In genomic region chr11:56932766-56933165, GRCm38 (mm10) we compare ENCODE assay signal across 32 mouse cellular contexts.
"Had no signal": no experiment of that assay in that cellular context is flagged by ENCODE, and none has a peak within 500 bp of the region (broad histone marks: within the 10 kb centered on the region; RNA-seq: fewer than 3 reads in every experiment).

No protein-coding gene starts in this region.

- H3K4me2 ChIP-seq: limb, embryonic 12.5 days; limb, embryonic 13.5 days; limb, embryonic 15.5 days; liver, embryonic 11.5 days; liver, embryonic 12.5 days; liver, embryonic 13.5 days; liver, embryonic 15.5 days; lung, embryonic 14.5 days; lung, embryonic 15.5 days; midbrain, embryonic 11.5 days; midbrain, embryonic 12.5 days; midbrain, embryonic 13.5 days; midbrain, embryonic 15.5 days had no signal

- H3K36me3 ChIP-seq: limb, embryonic 10.5 days; limb, embryonic 12.5 days; limb, embryonic 13.5 days; limb, embryonic 15.5 days; liver, embryonic 12.5 days; liver, embryonic 13.5 days; liver, embryonic 15.5 days; lung, embryonic 15.5 days; midbrain, embryonic 10.5 days; midbrain, embryonic 12.5 days; midbrain, embryonic 13.5 days; midbrain, embryonic 15.5 days had no signal

- H3K9ac ChIP-seq: limb, embryonic 12.5 days; limb, embryonic 13.5 days; limb, embryonic 15.5 days; liver, embryonic 12.5 days; liver, embryonic 13.5 days; liver, embryonic 14.5 days; liver, embryonic 15.5 days; liver, postnatal 0 days; lung, embryonic 14.5 days; lung, embryonic 15.5 days; midbrain, embryonic 12.5 days; midbrain, embryonic 13.5 days; midbrain, embryonic 15.5 days had no signal

- H3K9me3 ChIP-seq: limb, embryonic 10.5 days; limb, embryonic 12.5 days; limb, embryonic 13.5 days; limb, embryonic 15.5 days; liver, embryonic 13.5 days; liver, embryonic 15.5 days; lung, embryonic 15.5 days; midbrain, embryonic 10.5 days; midbrain, embryonic 12.5 days; midbrain, embryonic 13.5 days; midbrain, embryonic 15.5 days had no signal

- DNase-seq: left cerebral cortex, postnatal 4 days; liver; liver, embryonic 13.5 days; liver, postnatal 0 days; lung, adult 18-20 months; lung, adult 2 months; lung, embryonic 14.5 days; lung, postnatal 10 days; lung, postnatal 14 days; lung, postnatal 36 days; lung, postnatal 4 days; midbrain, embryonic 14.5 days had no signal

- H3K4me1 ChIP-seq: limb, embryonic 10.5 days; limb, embryonic 15.5 days; liver, embryonic 12.5 days; liver, embryonic 13.5 days; liver, embryonic 15.5 days; lung, embryonic 15.5 days; megakaryocyte, embryonic 14.5 days; midbrain, embryonic 10.5 days; midbrain, embryonic 12.5 days; midbrain, embryonic 13.5 days; midbrain, embryonic 15.5 days had no signal

- H3K4me3 ChIP-seq: left cerebral cortex, adult 2 months; limb, embryonic 10.5 days; limb, embryonic 12.5 days; limb, embryonic 13.5 days; limb, embryonic 15.5 days; liver, embryonic 12.5 days; liver, embryonic 13.5 days; liver, embryonic 15.5 days; lung, embryonic 15.5 days; megakaryocyte, embryonic 14.5 days; midbrain, embryonic 10.5 days; midbrain, embryonic 12.5 days; midbrain, embryonic 13.5 days; midbrain, embryonic 15.5 days; myocyte had no signal

- H3K27ac ChIP-seq: left cerebral cortex, adult 2 months; limb, embryonic 10.5 days; limb, embryonic 12.5 days; limb, embryonic 13.5 days; limb, embryonic 15.5 days; liver, embryonic 12.5 days; liver, embryonic 13.5 days; liver, embryonic 14.5 days; liver, embryonic 15.5 days; lung, embryonic 15.5 days; macrophage; midbrain, embryonic 10.5 days; midbrain, embryonic 12.5 days; midbrain, embryonic 13.5 days; midbrain, embryonic 15.5 days had no signal

- ATAC-seq: liver, embryonic 12.5 days; liver, postnatal 0 days; lung, postnatal 0 days; midbrain, embryonic 13.5 days; midbrain, embryonic 15.5 days; midbrain, embryonic 16.5 days had no signal

- H3K27me3 ChIP-seq: limb, embryonic 12.5 days; limb, embryonic 13.5 days; limb, embryonic 15.5 days; liver, embryonic 12.5 days; liver, embryonic 13.5 days; liver, embryonic 15.5 days; lung, embryonic 15.5 days; megakaryocyte, embryonic 14.5 days; midbrain, embryonic 12.5 days; midbrain, embryonic 13.5 days; midbrain, embryonic 15.5 days had no signal
